Mouse (Mus musculus): Measurements from ENCODE around the gene Vezf1.

Vezf1 gene

GRCm38 (mm10) chr11:88126306-88126793 is 58.3 kb downstream of the Vezf1 start:
- DNase-seq (ENCODE audit: low spot score) = no peak

- DNase-seq (ENCODE audit: low spot score) = no peak
These were observed 60.4 kb downstream of the Vezf1 start for GRCm38 (mm10) chr11:88128461-88128860.

DNA sequence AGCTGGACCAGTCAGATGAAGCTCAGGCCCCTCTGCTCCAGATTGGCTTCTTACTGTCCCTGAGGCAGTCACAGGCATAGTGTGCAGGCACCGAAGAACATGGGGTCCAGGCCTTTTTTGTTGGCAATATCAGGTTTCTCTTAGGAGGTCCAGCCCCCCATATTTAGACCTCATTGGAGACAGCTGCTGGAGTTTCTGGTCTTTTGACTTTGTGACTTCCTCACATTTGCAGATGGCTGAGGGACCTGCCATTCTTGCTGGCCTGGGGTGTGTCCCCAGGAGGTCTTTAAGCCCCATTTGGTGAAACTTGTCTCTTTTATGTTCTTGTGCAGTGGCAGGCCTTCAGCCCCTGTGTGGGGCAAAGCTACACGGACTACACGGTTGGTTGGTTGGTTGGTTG is 61.2 kb downstream of the Vezf1 start:
- DNase-seq (ENCODE audit: low spot score) = no peak

DNA sequence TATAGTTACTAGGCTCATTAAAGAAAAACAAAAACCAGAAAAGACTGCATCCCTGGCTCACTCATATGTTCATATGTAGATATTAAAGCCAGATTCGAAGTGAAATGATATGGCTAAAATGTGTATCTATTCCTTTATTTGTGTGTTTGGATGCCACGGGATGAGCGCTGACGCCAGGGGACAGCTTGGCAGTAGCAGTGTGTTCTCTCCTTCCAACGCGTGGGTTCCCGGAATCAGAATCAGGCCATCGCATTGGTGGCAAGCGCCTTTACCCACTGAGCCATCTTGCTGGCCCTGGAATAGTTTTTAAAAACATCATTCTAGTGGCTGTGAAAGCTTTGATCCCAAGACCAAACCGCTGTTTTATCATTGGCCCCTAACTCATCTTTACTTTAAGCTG is 61.9 kb downstream of the Vezf1 start:
- no peak for DNase-seq (ENCODE audit: low spot score)

DNA sequence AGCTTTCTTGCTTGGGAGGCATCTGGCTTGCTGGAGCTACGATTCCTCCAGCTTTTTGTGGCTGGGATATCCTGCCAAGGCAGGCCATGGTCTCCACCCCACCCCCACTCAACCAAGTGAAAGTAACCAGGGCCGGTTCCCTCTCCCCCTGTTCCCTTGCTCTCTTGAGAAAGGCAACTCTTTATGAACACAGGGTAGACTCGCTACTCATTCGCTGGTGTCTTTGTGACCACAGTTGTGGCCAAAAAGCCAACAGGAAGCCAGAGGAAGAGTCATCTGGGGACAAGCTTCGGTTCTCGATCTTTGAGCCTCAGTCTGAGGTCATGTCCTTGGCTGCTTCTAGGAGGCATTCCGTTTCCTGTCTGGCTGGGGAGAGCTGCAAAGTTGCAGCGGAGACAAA is 63.8 kb downstream of the Vezf1 start:
- DNase-seq (ENCODE audit: low spot score) = peak; percentile 40
